Mouse (Mus musculus) c-Kit-negative CD71-positive TER-119-positive erythroid progenitor cells, embryonic 14.5 days (primary cell): ENCODE measurements around the gene Usp28.

Experiments
- DNase-seq: peaks from one replicate; pipeline ENCODE4 v3.0.0-alpha.2; 2013; ENCODE audit warnings: low read depth, low spot score

The Usp28 gene

DNA sequence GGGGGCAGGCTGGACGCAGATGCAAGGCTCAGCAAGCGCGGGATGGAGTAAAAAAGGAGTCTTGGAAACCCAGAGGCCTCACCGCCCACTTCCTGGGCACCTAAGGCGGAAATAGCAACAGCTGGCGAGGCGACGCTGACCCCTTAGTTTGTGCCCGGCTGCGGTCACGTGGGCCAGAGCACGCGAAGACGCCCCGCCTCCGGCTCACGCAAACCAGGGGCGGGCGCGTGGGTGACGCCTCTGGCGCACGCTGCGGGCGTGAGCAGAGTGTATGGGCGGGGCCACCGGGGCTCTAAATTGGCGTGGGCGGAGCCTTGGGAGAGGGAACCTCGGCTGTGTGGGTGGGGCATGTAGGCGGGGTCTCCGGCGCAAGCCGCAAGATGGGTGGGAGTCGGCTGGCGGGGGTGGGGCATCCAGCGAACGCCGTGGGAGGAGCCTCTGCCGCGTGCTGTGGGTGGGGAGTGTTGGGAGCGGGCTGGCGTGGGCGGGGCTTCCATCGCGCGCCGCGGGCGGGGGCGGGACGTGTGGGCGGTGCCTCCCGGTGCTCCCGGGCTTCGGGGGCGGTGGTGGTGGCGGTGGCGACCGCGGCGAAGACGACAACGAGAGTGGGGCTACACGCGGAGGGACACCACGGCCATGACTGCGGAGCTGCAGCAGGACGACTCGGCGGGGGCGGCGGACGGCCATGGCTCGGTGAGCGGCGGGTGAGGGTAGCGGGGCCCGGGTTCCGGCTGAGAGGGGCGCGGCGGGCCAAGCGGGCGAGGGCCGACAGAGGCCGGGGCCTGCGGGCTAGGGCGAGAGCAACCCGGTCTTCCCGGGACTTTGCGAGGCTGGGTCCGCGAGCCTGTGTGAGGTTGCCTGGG is at the start of gene Usp28:
Gene Usp28, plus strand, starts transcription at position 531 of the 863 bp plus-strand sequence.
- DNase-seq = peak; percentile 96

DNA sequence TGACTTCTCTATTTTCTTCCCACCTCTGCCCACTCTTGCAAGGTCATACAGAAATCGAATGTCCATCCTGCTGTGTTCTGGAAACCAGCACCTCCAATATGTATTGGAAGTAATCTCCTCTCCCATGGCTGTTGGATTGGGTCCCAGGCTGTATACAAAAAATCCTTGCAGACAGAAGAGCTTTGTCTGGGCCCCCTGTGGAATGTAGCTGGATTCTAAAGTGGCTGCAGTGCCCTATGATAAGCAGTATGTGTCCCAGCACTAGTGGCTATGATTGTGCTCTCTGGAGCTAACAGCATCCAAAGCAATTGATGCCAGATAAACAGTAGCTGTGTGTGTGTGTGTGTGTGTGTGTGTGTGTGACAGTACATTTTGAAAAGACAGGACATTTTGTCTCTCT is 42.8 kb upstream of the Usp28 start:
- DNase-seq = no peak

DNA sequence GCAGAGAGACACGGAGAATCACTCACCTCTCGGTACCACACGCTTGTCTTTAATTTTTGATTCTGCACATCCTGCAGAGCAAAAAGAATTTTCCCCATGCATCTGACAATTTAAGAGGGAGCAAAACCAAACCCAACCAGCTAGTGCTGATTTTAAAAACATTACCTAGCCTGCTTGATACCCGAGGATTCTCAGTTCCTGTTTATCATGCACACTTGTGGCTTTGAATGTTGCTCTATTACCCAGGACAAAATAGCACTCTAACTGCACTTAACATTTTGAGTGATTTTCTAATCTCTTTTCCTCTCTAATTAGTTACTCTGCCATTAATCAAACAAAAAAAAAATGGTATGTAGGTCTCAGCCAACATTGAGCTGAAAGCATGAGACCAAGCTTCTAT is 37.6 kb upstream of the Usp28 start:
- DNase-seq = no peak

DNA sequence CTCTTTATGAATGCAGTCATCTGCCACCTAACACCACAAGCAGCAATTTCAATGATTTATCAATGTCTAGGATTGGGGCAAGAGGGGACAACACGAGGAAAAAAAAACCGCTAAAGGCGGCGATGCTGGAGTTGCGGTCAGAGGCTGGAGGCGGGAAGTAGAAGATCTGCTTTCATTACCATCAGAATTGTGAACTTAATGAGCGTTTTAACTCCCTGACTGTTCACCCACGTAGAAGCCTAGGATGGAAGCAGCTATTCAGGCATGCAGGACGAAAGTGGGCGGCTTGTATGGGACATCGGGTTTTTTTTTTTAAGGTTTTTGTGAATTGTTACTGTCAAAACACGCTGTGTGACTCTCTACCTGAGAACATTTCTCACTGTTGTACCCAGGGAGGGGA is 23.9 kb upstream of the Usp28 start:
- DNase-seq = no peak

DNA sequence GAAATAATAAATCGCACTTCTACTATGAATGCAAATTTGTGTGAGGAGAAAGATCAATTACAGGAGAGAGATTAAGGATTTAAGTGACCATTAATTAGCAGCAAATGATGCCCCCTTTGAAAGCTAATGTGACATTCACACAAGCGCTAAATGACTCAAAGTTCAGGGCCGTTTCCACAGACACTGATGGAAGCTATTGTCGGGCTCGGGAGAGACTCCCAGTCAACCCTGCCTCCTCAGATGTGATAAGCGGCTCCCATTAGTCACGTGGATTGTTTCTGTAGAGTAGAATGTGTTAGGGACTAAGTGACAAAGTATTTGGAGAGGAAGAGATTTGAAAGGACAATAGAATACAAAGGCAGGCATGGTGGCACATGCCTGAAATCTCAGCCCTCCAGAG is 23.0 kb upstream of the Usp28 start:
- no peak for DNase-seq

DNA sequence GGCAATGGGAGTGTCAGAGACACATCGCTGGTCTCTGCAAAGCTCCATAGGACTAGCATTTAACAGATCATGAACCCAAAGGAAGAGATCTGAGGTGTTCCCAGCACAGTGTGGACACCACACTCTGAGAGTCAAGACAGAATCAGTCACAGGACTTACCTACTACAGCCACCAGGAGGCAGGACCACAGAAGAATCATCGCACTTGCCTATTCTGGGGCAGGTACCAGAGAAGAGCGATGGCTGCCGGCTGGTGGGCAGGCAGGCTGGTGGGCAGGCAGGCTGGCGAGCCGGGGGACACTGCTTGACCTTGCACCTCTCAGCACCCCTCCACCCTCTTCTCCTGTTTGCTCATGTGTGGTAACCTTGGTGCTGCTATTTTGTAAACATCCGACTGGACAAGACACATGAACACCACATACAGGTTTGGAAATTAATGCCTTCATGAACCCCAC is 20.6 kb upstream of the Usp28 start, which contains the start of gene Htr3b:
Gene Htr3b, minus strand, starts transcription at position 404 of the 454 bp plus-strand sequence.
- no peak for DNase-seq

DNA sequence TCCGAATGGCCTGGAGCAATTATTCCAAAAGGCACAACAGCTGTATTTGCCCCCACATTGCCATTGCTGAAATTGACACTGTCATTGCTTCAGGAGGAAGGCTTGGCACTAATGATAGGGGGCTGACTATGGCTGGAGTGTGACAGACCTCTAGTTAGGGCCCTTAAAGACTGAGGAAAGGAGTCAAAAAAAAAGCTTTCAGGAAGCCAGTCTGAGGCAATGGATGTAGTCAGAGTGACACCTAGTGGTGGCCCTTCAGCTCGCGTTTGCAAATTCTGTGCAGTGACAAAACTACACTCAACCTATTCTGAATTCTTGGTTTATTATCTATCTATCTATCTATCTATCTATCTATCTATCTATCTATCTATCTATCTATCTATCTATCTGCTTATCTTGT is 12.7 kb upstream of the Usp28 start:
- DNase-seq = no peak

DNA sequence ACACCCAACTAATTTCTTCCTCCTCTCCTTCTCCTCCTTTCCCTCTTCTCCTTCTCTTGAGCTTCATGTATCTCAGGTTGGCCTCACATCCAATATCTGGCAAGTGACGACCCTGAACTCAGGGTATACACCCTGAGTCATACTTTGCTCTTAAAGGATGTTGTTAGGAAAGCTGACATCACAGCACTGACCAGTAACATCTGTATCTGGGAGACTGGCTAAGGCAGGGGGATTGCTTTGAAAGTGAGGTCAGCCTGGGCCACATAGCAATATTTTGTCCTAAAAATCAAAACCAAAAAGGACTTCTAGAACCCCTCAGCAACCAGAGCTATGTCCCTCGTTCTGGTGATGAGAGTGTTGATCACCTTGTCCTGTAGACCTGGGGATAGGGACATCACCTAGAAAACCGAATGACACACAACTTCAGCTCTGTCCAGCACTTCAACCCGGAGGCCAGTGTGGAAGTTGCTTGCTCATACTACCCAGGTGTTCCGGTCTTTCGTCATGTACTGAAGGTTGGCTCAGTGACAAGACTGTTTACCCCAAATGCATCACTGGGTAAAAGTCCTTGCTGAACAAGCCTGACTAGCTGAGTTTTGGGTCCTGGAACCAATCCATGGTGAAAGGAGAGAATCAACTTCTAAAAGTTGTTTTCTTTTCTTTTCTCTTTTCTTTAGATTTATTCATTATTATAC is 8.4 kb upstream of the Usp28 start:
- DNase-seq = no peak

DNA sequence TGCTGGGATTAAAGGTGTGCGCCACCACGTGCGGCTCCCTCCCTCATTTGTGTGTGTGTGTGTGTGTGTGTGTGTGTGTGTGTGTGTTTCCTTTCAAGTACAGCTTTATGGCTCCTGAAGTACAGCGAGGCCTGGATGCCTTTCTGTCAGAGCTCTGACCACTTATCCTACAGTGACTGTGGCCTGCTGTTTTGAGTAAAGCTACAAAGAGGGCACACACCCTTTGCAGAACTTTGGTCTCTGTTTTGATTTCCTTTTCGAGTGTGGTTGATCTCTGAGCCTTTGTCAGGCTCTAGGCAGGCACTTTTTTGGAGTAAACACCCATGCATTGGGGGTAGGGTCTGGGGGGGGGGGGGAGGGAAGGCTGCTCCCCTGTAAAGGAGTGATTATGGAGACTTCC is 4.8 kb upstream of the Usp28 start:
- DNase-seq = no peak

DNA sequence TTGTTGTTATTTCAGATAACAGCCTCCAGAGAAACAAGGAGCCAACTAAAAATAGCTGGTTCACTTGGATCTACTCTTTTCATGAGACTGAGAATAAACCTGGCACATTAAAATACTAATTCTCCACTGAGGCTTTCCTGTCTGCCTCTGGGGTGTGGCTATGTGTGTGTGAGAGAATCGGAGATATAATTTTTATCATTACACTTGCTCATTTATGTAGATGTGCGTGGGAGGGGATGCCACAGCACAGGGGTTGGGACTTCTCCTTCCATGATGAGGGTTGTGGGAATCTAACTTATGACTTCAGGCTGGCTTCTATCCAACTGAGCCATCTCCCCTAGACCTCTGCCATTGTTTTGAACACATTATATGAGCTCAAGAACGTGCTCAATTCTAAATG is 4.4 kb upstream of the Usp28 start:
- DNase-seq = no peak

DNA sequence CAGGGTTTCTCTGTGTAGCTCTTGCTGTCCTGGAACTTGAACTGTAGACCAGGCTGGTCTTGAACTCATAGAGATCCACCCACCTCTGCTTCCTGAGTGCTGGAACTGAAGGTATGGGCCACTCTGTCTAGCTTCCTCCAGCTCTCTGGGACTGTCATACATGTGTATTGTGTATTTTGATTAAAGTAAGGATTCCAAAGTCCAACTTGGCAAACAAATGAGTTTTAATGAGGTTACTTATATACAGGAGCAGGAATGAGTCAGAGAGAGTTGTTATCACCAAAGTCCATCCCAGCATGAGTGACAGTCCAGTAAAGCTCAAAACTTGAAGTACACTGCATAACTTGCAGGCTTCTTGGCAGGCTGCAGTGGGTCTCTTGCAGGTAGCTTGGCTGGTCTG is 3.3 kb upstream of the Usp28 start:
- no peak for DNase-seq

DNA sequence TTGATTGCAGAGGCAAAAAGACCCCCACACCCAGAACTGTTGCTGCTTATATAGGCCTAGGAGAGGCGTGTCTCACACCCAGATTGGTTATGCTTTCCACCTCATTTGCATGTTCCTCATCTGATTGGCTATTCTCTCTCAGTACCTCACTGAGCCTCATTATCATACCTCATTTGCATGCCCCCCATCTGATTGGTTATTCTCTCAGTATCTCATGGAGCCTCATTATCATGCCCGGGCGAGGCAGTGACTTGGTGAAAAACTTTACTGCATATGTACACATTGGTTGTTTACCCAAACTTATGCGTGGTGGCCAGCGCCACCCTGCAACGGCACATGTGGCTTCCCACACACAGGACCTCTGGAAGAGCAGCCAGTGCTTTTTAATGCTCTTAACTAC is 1.4 kb upstream of the Usp28 start:
- DNase-seq = peak; percentile 17

DNA sequence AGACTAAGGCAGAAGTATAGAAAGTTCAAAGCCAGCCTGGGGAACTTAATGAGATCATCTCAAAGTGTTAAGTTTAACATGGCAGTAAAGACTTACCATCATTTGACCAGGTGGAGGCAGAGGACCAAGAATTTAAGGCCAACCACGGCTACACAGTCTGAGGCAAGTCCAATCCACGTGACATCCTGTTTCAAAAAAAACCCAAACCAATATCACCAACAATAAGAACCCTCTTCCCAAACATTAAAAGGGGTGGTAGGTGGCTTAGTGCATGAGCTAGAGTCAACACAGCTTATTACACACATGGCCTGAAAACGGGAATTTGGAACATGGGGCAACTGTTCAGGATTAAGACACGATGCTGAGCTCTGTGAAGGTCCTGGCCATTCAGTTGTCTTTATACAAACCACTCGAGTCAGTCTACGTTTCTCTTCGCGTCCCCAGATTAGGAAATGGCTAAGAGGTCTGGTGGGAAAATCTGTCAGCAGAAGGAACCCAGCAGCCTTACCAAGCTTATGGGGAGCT is 793 bp upstream of the Usp28 start:
- DNase-seq = no peak

DNA sequence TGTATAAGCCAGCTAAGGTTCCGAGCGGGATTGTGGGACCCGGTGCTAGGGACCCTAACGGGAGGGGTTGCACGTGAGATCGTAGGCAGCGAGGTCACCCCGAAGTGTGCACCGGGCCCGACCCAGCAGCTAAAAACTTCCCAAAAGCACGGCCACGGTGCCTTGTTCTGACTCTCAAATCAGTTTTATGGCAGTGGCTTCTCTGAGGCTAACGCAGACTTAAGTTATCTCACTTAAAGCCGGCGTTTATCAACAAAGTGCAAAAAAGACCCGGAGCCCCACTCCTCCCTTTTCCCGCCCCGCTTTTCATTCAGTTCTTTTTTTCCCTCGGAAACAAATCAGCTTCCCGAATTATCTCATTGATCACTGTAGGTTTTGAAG is 523 bp downstream of the Usp28 start:
- DNase-seq = peak; percentile 5

DNA sequence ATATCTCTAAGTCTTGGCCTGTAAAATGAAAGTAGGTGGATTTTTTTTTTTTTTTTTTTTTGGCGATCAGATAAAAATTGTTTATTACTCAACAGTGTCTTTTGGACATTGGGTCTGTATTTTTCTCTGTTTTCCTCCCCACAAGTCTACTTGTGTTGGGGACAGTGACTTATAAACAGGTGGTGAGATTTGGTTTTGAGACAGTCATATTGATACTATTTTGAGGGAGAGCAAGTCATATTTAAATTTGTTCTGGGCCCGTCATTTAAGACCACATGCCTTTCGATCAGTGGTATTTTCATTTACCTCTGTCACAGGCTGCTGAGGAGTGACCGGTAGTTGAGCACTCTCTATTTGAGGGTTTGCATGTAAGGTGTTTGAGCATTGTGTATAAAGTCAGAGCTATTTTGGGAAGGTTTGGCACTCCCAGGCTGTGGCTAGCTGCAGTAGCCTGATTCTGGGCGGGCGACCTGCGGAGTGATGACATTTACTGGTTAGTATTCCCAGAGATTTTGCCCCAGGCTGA is 1.5 kb downstream of the Usp28 start:
- DNase-seq = no peak

DNA sequence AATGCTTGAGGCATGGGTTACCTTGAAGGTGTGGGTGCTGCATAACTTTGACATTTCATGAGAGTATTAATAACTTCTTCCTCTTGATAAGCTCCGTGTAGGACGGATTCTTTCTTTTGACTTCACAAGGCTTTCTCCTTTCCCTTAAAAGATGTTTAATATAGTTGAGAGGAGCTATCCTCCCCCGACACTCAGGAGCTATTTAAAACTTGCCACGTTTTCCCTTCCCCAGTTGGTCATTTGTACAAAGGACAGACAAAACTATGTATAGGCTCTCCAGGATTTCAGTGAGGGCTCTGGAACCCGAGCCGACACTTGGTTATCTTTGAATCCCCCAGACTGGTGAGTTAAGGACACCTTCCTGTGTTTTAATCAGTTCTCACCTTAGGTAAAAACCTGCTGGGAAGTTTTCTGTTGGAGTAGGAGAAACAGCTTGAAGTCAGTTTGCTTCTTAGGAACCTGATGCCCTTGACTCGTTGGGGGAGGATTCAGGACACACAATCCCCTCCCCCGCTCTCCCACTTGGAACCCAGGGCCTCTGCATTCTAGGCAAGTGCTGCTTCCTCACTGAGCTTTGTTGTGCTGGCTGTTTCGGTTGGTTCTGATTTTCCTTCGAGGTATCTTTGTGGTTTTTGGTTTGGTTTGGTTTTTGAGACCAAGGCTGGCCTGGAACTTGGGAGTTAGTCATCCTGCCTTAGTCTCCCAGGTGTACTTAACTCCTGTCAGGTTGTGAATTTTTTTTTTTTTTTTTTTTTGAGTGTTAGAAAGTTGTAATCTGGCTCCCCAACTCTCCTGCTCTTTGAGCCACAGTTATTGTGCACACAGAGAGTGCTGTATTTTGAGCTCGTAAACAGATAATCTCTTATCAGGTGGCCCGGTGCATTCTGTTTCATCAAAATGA is 2.3 kb downstream of the Usp28 start:
- no peak for DNase-seq

DNA sequence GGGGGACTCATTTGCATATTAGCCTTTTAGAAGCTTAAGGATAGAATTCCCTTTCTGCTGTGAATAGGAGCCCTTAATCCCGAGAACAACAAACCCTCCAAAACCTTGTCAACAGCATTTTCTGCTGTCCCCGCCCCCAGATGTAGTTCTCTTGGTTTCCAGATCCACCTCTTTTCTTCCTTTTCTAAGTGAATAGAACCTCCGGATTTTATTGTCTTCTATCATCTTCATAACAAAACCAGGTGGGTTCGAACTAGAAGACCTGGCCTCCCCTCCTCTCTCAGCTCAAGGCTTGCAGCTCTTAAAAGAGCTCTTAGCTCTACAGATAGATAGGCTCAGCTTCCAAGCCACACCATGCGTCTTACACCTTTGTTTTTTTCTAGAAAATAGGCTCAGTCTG is 6.5 kb downstream of the Usp28 start:
- no peak for DNase-seq

DNA sequence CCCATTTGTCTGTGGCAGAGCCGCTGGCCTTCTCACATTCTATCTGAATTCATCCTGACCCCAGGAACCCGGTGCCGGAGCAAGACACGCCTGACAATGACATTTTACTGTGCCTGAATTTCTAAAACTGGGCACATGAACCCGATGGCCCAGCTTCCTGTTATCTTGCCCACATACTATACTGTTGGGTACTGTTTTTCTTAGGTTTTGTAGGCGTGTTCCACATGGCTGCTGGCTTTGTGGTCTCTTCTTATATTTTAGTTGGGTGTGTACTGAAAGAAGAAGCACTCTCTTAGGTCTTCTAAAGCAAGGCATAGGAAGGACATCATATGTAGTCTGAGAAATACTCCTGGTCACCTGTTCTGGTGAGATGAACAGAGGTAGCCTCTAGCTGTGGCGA is 9.6 kb downstream of the Usp28 start:
- no peak for DNase-seq

DNA sequence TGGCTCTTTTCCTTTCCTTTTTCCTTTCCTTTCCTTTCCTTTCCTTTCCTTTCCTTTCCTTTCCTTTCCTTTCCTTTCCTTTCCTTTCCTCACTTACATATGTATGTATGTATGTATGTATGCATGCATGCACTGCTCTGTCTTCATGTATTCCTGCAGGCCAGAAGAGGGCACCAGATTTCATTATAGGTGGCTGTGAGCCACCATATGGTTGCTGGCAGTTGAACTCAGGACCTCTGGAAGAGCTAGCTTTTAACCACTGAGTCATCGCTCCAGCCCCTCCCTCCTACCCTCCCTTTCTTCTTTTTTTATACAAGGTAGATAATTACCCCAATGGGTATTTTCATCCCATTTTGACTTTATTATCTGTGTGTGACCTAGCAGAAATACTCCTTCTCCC is 10.6 kb downstream of the Usp28 start:
- no peak for DNase-seq

DNA sequence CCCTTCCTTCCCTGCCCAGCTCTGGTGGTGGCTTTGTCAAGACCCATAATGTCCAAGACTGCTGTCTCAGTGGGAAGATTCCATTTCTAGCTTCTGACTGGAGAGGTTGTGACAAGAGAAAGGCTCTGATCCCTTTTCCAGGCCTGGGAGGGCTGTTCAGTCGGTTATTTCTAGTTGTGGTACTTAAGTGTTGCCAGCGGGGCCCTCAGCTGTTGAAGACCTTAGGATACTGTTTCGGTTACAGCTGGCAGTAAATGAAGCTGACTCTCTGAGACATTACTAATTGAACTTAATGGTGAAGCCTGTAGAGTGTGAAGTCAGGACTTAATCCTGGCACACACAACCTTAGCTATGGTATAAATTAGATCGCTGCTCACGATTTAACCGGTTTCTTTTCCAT is 14.1 kb downstream of the Usp28 start:
- DNase-seq = no peak

DNA sequence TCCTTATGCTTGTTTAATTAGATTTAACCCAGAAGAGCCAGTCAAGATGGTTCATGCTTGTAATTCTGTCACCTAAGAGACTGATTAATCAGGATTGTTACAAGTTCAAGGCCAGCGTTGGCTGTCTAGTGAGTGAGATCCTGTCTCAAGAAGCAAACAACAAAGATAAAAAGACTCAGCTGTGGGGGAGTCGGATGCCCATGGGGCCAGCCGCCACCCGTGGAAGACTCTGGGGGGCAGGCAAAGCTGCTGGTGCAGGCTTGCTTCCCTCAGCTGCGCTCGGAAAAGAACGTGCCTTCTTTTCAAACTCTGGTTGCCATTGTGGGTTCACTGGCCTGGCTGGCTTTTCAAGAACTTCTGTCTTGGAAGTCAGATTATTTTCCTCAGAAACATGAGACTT is 30.6 kb downstream of the Usp28 start:
- no peak for DNase-seq

DNA sequence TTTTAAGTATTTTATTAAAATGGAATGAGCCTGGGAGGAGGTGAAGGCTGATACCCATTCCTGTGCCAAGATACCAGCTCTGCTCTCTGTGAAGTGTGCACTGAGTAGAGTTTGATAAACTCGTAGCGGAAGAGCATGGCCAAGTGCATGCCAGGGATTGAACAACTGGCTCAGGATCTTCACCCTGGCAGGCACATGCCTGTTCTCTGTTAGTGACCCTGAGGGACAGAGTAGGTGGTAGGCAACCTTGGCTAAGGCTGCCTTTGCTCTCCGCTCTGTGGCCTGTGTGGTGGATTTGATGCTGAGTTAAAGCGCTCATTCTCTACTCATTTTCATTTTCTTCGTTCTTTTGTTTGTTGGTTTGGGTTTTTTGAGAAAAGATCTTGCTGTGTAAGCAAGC is 36.1 kb downstream of the Usp28 start:
- DNase-seq = no peak
